Mouse (Mus musculus) mesoderm, embryonic 11.5 days (tissue): ENCODE measurements around the gene Cep95.
A peak's percentile ranks its signal among the peaks of the same experiment; 100 is the strongest.

Experiments used
- DNase-seq: peaks from one replicate; pipeline ENCODE4 v3.0.0-alpha.2; 2012; ENCODE audit warnings: low read depth, low spot score

The Cep95 gene

GRCm38 (mm10) chr11:106814601-106815320, 25.7 kb downstream of the Cep95 start:
- DNase-seq: peak; percentile 17

- no peak for DNase-seq
Observed at GRCm38 (mm10) chr11:106815331-106815730, 26.3 kb downstream of the Cep95 start.

GRCm38 (mm10) chr11:106815761-106816160, 26.7 kb downstream of the Cep95 start:
- no peak for DNase-seq

- peak; percentile 5 for DNase-seq
Observed at GRCm38 (mm10) chr11:106816316-106816715, 27.3 kb downstream of the Cep95 start.

- DNase-seq: no peak
Observed at GRCm38 (mm10) chr11:106817156-106817555, 28.1 kb downstream of the Cep95 start.

- no peak for DNase-seq
Observed at GRCm38 (mm10) chr11:106817808-106818207, 28.8 kb downstream of the Cep95 start.

GRCm38 (mm10) chr11:106818341-106818740, 29.3 kb downstream of the Cep95 start:
- no peak for DNase-seq

- no peak for DNase-seq
Observed at GRCm38 (mm10) chr11:106819595-106819994, 30.5 kb downstream of the Cep95 start.

- DNase-seq: no peak
Observed at GRCm38 (mm10) chr11:106820252-106820651, 31.2 kb downstream of the Cep95 start.

GRCm38 (mm10) chr11:106820972-106821371, 31.9 kb downstream of the Cep95 start:
- DNase-seq: no peak

- DNase-seq: no peak
Observed at GRCm38 (mm10) chr11:106821397-106821796, 32.3 kb downstream of the Cep95 start.

- no peak for DNase-seq
Observed at GRCm38 (mm10) chr11:106822491-106822890, 33.4 kb downstream of the Cep95 start.

GRCm38 (mm10) chr11:106822911-106823310, 33.9 kb downstream of the Cep95 start:
- no peak for DNase-seq

- no peak for DNase-seq
Observed at GRCm38 (mm10) chr11:106823741-106824140, 34.7 kb downstream of the Cep95 start.

- DNase-seq: no peak
Observed at GRCm38 (mm10) chr11:106824403-106824802, 35.4 kb downstream of the Cep95 start.

- no peak for DNase-seq
Observed at GRCm38 (mm10) chr11:106828079-106828478, 39.0 kb downstream of the Cep95 start.

- DNase-seq: no peak
Observed at GRCm38 (mm10) chr11:106842002-106842401, 53.0 kb downstream of the Cep95 start.

GRCm38 (mm10) chr11:106851438-106851837, 62.4 kb downstream of the Cep95 start:
- no peak for DNase-seq
